Mouse (Mus musculus) cortical plate, adult 2 months (tissue): ENCODE results near the gene Kcnk6.
"Not testable (repeated sequence)": the region's sequence is repeated elsewhere in the genome, so short reads cannot be mapped to it uniquely, and the experiment has no call there.

Experiments used
- CTCF ChIP-seq: fragments of 200-500 bp; IDR thresholded peaks from 2 replicates; pipeline ENCODE4 v1.5.1; 2011; ENCODE audit warnings: mild to moderate bottlenecking, control low read depth, low read length; ENCODE audit not compliant: insufficient read depth; ENCODE audit errors: extremely low read depth
- POLR2A ChIP-seq: fragments of 200-500 bp; IDR thresholded peaks from 2 replicates; pipeline ENCODE4 v1.6.1; 2011; ENCODE audit warnings: mild to moderate bottlenecking, low read length, control low read depth; ENCODE audit not compliant: insufficient read depth; ENCODE audit errors: extremely low read depth

DNA sequence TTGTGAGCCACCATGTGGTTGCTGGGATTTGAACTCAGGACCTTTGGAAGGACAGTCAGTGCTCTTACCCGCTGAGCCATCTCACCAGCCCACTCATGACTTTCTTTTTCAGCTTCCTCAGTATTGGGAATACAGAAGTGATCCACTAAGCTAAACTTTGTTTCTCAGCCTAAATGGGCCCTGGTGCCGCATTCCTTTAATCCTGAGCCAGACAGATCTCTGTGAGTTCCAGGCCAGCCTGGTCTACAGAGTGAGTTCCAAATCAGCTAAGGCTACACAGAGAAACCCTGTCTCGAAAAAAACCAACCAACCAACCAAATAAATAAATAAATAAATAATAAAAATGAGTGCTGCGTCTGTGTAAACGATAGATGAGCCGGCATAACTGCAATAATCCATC lies 5.3 kb upstream of the Kcnk6 start:
- TF ChIP-seq CTCF, POLR2A: not testable (repeated sequence)
